Mouse (Mus musculus) forebrain, embryonic 14.5 days (tissue): ENCODE measurements at regions not wholly inside any gene's neighbourhood (a gene's known extent, or its start where the extent isn't known, plus 50 kb on each side); places are given as distances from the start of the nearest gene placed in this dataset.
"Not testable (repeated sequence)": the region's sequence is repeated elsewhere in the genome, so short reads cannot be mapped to it uniquely, and the experiment has no call there.

Source experiments
- ATAC-seq: fragments of 200-750 bp; cut with Nextera tagmentation; 2 replicates; pipeline ENCODE4 v1.8.0; 2017; ENCODE audit warnings: mild to moderate bottlenecking, moderate library complexity
- DNase-seq: peaks from one replicate; pipeline ENCODE4 v3.0.0-alpha.2; 2015; ENCODE audit warnings: low spot score
- H3K27ac ChIP-seq: fragments of 300-500 bp; sonication (generic); 2 replicates; pipeline ENCODE4 v1.5.1; 2014; ENCODE audit warnings: low read depth, mild to moderate bottlenecking, control low read depth, low read length, moderate library complexity
- H3K27me3 ChIP-seq: fragments of 300-500 bp; sonication (generic); replicated peaks from 2 replicates; pipeline ENCODE4 v1.6.1; 2014; ENCODE audit warnings: low read length, control low read depth, mixed read lengths; ENCODE audit not compliant: control insufficient read depth, insufficient read depth
- H3K36me3 ChIP-seq: fragments of 300-500 bp; sonication (generic); 2 replicates; pipeline ENCODE4 v1.6.1; 2014; ENCODE audit warnings: low read length, control low read depth; ENCODE audit not compliant: control insufficient read depth, insufficient read depth
- H3K4me1 ChIP-seq: fragments of 300-500 bp; sonication (generic); 2 replicates; pipeline ENCODE4 v1.6.1; 2014; ENCODE audit warnings: antibody characterized with exemption, low read length, control low read depth; ENCODE audit not compliant: control insufficient read depth, insufficient read depth
- H3K4me2 ChIP-seq: fragments of 300-500 bp; sonication (generic); 2 replicates; pipeline ENCODE4 v1.6.1; 2014; ENCODE audit warnings: mild to moderate bottlenecking, control low read depth, low read length
- H3K4me3 ChIP-seq: fragments of 300-500 bp; sonication (generic); 2 replicates; pipeline ENCODE4 v1.5.1; 2014; ENCODE audit warnings: low read depth, low read length, control low read depth
- H3K9ac ChIP-seq: fragments of 300-500 bp; sonication (generic); 2 replicates; pipeline ENCODE4 v1.6.1; 2014; ENCODE audit warnings: mild to moderate bottlenecking, low read length, control low read depth, moderate library complexity
- H3K9me3 ChIP-seq: fragments of 300-500 bp; sonication (generic); replicated peaks from 2 replicates; pipeline ENCODE4 v1.6.1; 2016; ENCODE audit warnings: low read length, control low read depth, mixed read lengths; ENCODE audit not compliant: control insufficient read depth
- WGBS: fragments of 180-500 bp; shearing (Covaris S2); extraction: QIAGEN DNeasy Blood & Tissue Kit; methylation state at CpG from one replicate; pipeline ENCODE4 v1.1.7; 2014; 5-methylcytosine and 5-hydroxymethylcytosine counted together

- Histone ChIP-seq H3K4me1 (no peaks in the 10 kb centered on the region), H3K27me3 (no peaks in the 10 kb centered on the region), H3K36me3 (no peaks in the 10 kb centered on the region), H3K9ac (no peak overlapping the region), H3K27ac (no peak overlapping the region), H3K4me3 (no peak overlapping the region), H3K4me2 (no peak overlapping the region), H3K9me3 (no peaks in the 10 kb centered on the region)
- ATAC-seq: no peak
- 78% methylated on average over 1 of the region's 1 CpGs for WGBS
- DNase-seq: no peak
Measured at GRCm38 (mm10) chrX:70871209-70871608, 178.8 kb upstream of the Mamld1 start.

DNA sequence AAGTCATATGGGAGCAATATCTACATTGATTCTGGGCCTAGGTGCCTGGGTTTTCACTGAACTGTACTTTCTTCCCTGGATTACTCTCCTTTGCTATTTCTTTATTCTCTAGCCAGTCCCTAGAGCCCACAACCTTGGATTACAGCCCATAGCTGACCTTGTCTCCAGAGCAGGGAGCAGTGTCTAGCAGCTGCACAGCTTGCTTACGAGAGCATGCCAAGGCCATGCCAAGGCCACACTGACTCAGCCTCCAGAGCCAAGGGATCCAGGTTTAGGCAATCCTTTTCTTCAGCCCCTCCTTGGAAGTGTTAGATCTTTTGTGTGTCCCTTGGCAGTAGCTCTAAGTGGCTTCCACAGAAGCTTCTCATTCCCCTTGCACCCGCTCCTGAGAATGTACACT is 168.7 kb upstream of the Mamld1 start:
- Histone ChIP-seq H3K36me3 (no peaks in the 10 kb centered on the region), H3K4me3 (no peak overlapping the region), H3K4me1 (no peaks in the 10 kb centered on the region), H3K9me3 (no peaks in the 10 kb centered on the region), H3K4me2 (no peak overlapping the region), H3K27ac (no peak overlapping the region), H3K27me3 (no peaks in the 10 kb centered on the region), H3K9ac (no peak overlapping the region)
- no peak for ATAC-seq
- DNase-seq: no peak
- WGBS: 75% methylated on average over 2 of the region's 2 CpGs

GRCm38 (mm10) chrX:70883461-70883860 is 166.6 kb upstream of the Mamld1 start:
- Histone ChIP-seq H3K4me2 (no peak overlapping the region), H3K4me3 (no peak overlapping the region), H3K4me1 (no peaks in the 10 kb centered on the region), H3K36me3 (no peaks in the 10 kb centered on the region), H3K27ac (no peak overlapping the region), H3K27me3 (no peaks in the 10 kb centered on the region), H3K9me3 (no peaks in the 10 kb centered on the region), H3K9ac (no peak overlapping the region)
- 73% methylated on average over 2 of the region's 2 CpGs for WGBS
- DNase-seq (no peak), ATAC-seq (no peak)

DNA sequence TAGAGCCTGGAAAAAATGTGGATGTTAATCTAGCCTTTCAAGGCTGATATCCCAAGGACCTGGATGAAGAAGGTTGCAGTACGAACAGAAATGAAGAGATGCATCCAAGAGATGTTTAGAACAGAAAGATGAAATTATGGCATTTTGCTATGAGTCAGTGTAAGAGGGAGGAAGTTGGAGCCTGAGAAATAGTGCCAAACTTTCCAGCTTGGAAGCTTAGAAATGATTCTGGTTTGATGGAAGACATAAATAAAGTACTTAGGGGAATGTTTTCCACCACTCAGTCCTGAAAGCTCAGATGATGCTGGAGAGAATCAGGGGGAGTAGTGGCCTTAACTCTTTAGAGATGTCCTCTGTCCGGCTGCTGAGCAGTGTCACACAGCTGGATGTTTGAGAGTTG is 155.5 kb upstream of the Mamld1 start:
- H3K27me3 ChIP-seq: no peaks in the 10 kb centered on the region
- no peaks in the 10 kb centered on the region for H3K9me3 ChIP-seq
- H3K4me2 ChIP-seq: no peak overlapping the region
- H3K27ac ChIP-seq: no peak overlapping the region
- WGBS: 79% methylated on average over 2 of the region's 2 CpGs
- H3K36me3 ChIP-seq: no peaks in the 10 kb centered on the region
- no peak for ATAC-seq
- DNase-seq: no peak
- H3K4me3 ChIP-seq: no peak overlapping the region
- H3K9ac ChIP-seq: no peak overlapping the region
- no peaks in the 10 kb centered on the region for H3K4me1 ChIP-seq

- Histone ChIP-seq H3K27ac (no peak overlapping the region), H3K9ac (no peak overlapping the region), H3K4me2 (no peak overlapping the region), H3K4me3 (no peak overlapping the region), H3K4me1 (no peaks in the 10 kb centered on the region), H3K9me3 (no peaks in the 10 kb centered on the region), H3K36me3 (no peaks in the 10 kb centered on the region), H3K27me3 (no peaks in the 10 kb centered on the region)
- WGBS: 69% methylated on average over 4 of the region's 4 CpGs
- DNase-seq: no peak
- no peak for ATAC-seq
Measured at GRCm38 (mm10) chrX:70895554-70895953, 154.5 kb upstream of the Mamld1 start.

DNA sequence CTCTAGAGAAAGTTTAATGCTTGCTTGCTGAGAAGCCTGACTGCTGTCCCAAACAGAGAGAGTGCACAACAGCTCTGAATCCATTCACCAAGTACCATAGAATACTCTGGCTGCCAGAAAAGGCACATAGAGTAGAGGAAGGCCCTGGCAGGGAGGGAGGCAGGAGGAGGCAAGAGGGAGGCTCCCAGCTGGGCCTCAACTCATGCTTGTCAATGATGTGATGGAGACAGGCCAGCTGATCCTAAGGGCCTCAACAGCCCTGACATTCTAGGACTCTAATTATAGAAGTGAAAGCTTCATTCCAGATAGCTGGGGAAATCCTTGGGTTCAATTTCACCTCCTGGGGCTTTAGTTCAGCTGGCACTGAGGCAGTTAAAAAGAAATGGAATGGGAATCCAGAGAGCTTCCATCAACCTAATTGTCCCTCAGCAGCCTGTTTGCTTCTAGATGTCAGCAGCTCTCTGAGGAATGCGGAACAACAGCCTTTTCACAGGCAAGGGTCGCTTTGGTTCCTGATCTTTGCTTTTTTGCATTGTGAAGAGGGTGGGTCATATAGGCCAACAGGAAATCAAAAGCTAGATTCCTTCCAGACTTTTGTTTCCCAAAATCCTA is 152.8 kb upstream of the Mamld1 start:
- DNase-seq: no peak

GRCm38 (mm10) chrX:70898836-70899235 is 151.2 kb upstream of the Mamld1 start:
- not testable (repeated sequence) for H3K9me3 ChIP-seq, DNase-seq, H3K27me3 ChIP-seq, H3K36me3 ChIP-seq, H3K4me3 ChIP-seq, H3K27ac ChIP-seq, ATAC-seq, H3K4me1 ChIP-seq, H3K9ac ChIP-seq, H3K4me2 ChIP-seq
- 85% methylated on average over 1 of the region's 1 CpGs for WGBS

More for the DNA sequence above, 152.8 kb upstream of the Mamld1 start:
- Histone ChIP-seq H3K27ac (no peak overlapping the region), H3K4me3 (no peak overlapping the region), H3K36me3 (no peaks in the 10 kb centered on the region), H3K4me2 (no peak overlapping the region), H3K9me3 (no peaks in the 10 kb centered on the region), H3K9ac (no peak overlapping the region), H3K4me1 (no peaks in the 10 kb centered on the region), H3K27me3 (no peaks in the 10 kb centered on the region)
- no peak for ATAC-seq
- 40% methylated on average over 2 of the region's 2 CpGs for WGBS

DNA sequence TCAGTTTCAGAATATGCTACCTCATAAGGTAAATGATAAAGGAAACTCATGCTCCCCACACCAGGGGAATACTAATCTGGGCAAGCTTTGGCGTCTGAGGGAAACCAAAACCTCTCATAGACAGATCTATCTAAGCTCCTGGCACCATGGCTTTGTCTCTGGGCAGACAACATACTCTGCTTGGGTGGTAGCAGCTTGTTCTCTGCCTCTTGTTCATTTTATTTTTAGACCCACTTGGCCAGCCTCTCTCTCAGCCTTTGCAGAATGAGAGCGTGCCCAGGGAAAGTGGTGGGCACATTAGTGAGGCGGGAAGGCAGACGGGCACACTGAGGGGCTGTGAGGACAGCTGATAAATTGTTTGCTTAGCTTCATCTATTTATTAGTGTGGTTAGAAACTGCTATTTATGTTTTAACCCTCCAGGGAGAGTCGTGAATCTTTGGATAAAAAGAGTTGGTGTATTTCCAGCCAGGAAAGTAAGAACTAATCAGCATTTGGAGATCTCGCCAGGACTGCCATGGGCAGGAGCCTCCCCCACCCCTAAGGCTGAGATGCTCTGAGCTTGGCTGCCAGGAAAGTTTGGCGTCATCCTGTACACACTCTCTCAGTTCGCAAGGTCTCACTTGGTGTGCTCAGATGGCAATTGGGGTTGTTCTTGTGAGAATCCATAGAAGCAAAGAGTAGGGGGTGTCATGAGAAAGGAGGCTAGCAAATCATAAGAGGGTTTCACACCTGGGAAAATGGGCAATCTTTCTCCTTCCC is 150.2 kb upstream of the Mamld1 start:
- 71% methylated on average over 8 of the region's 8 CpGs for WGBS
- Histone ChIP-seq H3K27me3 (no peaks in the 10 kb centered on the region), H3K4me2 (no peak overlapping the region), H3K36me3 (no peaks in the 10 kb centered on the region), H3K4me1 (no peaks in the 10 kb centered on the region), H3K9me3 (no peaks in the 10 kb centered on the region), H3K27ac (no peak overlapping the region), H3K9ac (no peak overlapping the region), H3K4me3 (no peak overlapping the region)
- ATAC-seq (no peak), DNase-seq (peak; percentile 38)

DNA sequence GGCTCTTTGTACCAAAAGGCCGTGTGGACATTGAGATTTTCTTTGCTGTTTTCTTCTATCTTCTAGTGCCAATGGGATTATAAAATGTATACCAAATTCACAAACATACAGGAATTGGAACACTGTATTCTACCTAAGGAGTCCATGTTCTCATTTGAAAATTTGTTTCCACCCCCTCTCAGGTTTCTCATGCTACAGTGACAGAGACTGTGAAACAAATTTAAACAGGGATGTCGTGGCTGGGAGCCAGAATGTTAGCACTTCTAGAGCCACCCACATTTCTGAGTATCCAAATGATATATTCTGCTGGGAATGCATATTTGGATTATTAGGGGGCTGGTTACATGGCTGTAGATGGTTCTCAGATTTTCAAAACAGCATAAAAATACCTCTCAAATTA is 124.4 kb upstream of the Mamld1 start:
- Histone ChIP-seq H3K27me3 (no peaks in the 10 kb centered on the region), H3K27ac (no peak overlapping the region), H3K36me3 (no peaks in the 10 kb centered on the region), H3K9ac (no peak overlapping the region), H3K4me2 (no peak overlapping the region), H3K9me3 (no peaks in the 10 kb centered on the region), H3K4me3 (no peak overlapping the region), H3K4me1 (no peaks in the 10 kb centered on the region)
- ATAC-seq: no peak
- WGBS: 64% methylated on average over 2 of the region's 2 CpGs
- DNase-seq: no peak
